Mouse (Mus musculus) lung, adult 2 months (tissue): ENCODE measurements around the gene Zfp36l3. TPM values are rescaled to one million over a fixed set of nuclear protein-coding genes. Genes with fewer than 3 reads are reported as not detected.
"Not testable (repeated sequence)": the region's sequence is repeated elsewhere in the genome, so short reads cannot be mapped to it uniquely, and the experiment has no call there.

Source experiments
- DNase-seq: peaks from one replicate; pipeline ENCODE4 v3.0.0; 2022
- H3K4me1 ChIP-seq: fragments of 200-500 bp; 2 replicates; pipeline ENCODE4 v1.6.1; 2011; ENCODE audit warnings: low read length; ENCODE audit not compliant: control insufficient read depth, insufficient read depth
- H3K4me3 ChIP-seq: fragments of 200-500 bp; replicated peaks from 2 replicates; pipeline ENCODE3; 2011; ENCODE audit warnings: low read depth, mild to moderate bottlenecking, control low read depth, low read length; ENCODE audit errors: extremely low read depth
- CTCF ChIP-seq: fragments of 200-500 bp; IDR thresholded peaks from 2 replicates; pipeline ENCODE4 v1.5.1; 2011; ENCODE audit warnings: mild to moderate bottlenecking, low read length, control low read depth; ENCODE audit not compliant: insufficient read depth
- POLR2A ChIP-seq: fragments of 200-500 bp; IDR thresholded peaks from 2 replicates; pipeline ENCODE4 v1.6.1; 2011; ENCODE audit warnings: low read depth, mild to moderate bottlenecking, control low read depth, low read length, borderline replicate concordance; ENCODE audit errors: extremely low read depth
- WGBS: fragments of 180-500 bp; shearing (Covaris S2); methylation state at CpG from one replicate; pipeline ENCODE4 v1.1.7; 2018; 5-methylcytosine and 5-hydroxymethylcytosine counted together
- polyA plus RNA-seq: library from polyadenylated mRNA; depleted of rRNA; stranded (reverse); fragments of >200 nt; gene quantifications from 2 replicates; pipeline ENCODE4 v1.2.3, GENCODE M21; 2012; rRNA removed

The Zfp36l3 gene
- polyA plus RNA-seq: 0.19 and 0.23 TPM in 2 replicates

DNA sequence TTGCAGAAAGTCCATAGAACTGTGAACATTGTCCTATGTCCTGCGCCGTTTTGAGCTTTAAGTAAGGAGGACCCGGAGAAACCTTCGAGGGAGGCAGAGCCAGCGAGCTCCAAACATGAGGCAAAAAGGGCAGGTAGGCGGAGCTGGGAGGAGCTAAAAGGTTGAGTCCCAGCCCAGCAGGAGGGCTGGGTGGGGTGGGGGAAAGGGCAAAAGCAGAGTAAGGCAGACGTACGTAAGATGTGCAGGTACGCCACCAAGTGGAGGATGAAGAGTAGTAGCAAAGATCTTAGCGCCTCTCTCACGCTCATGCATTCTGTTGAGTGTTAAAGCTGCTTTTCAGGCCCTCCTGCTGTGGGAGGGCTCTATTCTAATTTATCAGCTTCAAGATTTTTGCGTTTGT lies at the start of gene Zfp36l3:
Gene Zfp36l3, minus strand, starts transcription at position 119 of the 400 bp plus-strand sequence.
- no peak for DNase-seq
- 83% methylated on average over 12 of the region's 12 CpGs for WGBS
- TF ChIP-seq CTCF (no peak), POLR2A (no peak)
- no peak within 1 kb of the TSS for H3K4me3 ChIP-seq
- no peaks in the 10 kb centered on the region for H3K4me1 ChIP-seq

DNA sequence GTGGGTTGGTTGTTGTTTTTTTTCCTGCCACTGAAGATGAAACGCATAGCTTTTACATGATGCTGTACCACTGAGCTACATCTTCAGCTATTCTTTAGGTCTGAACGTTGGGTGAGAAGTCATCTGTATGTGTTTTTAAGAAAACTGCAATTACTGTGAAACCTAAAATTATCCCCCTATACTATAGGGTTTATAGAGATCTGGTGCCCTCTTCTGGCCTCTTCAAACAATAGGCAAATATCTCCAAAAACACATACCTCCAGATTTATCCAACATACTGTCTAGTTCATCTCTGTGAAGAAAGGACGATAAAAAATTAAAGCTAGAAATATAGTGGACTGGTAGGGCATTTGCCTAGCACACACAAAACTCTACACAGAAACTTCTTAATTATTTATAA lies 22.9 kb upstream of the Zfp36l3 start:
- no peak for DNase-seq
- Histone ChIP-seq H3K4me3 (no peak overlapping the region), H3K4me1 (no peaks in the 10 kb centered on the region)
- TF ChIP-seq POLR2A: no peak
- TF ChIP-seq CTCF: no peak
- WGBS: 43% methylated on average over 3 of the region's 3 CpGs

DNA sequence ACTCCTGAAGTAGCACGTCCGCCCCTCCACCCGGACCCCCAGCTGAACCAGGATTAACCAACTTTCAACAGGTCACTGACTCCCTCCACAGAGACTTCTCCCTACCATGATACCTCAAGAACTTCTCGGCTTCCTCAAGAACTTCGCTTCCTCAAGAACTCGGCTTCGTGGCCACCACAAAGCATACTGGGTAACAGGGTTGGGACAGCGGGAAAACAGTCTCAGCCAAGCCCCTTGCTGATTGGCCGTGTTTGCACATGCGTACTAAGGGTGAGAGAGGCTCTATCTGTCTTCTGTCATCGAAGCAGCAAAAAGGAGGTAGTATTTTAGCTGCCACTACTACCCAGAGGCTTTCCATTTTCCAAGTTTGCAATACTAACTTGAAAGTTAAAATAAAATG lies 21.3 kb upstream of the Zfp36l3 start, which contains the start of gene Xlr:
Gene Xlr, minus strand, starts transcription at position 188 of the 400 bp plus-strand sequence.
- H3K4me1 ChIP-seq, DNase-seq, H3K4me3 ChIP-seq: not testable (repeated sequence)
- 80% methylated on average over 11 of the region's 11 CpGs for WGBS

DNA sequence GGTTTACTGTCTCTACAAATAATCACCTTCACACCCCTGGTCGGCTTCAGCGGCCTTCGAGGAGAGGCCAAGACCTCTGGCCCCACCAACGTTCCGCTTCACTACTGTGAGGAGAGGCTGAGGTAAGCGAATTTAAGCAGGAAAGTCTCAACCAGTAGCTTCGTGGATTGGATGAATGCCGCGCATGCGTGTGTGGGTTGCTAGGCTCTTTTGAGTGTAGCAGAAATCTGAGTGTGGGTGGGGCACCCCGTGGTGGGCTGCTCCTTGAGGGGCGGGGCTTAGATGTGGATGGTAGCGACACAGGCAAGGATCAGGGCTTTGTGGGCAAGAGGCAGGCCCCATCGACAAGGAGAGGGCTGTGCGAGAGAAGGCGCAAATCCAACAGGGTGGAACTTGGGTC lies 18.5 kb downstream of the Zfp36l3 start, which contains the start of gene 1700013H16Rik:
Gene 1700013H16Rik, minus strand, starts transcription at position 96 of the 400 bp plus-strand sequence.
- DNase-seq: no peak
- H3K4me3 ChIP-seq: no peak within 1 kb of the TSS
- no peaks in the 10 kb centered on the region for H3K4me1 ChIP-seq
- WGBS: 88% methylated on average over 16 of the region's 16 CpGs
- TF ChIP-seq CTCF (no peak), POLR2A (no peak)

DNA sequence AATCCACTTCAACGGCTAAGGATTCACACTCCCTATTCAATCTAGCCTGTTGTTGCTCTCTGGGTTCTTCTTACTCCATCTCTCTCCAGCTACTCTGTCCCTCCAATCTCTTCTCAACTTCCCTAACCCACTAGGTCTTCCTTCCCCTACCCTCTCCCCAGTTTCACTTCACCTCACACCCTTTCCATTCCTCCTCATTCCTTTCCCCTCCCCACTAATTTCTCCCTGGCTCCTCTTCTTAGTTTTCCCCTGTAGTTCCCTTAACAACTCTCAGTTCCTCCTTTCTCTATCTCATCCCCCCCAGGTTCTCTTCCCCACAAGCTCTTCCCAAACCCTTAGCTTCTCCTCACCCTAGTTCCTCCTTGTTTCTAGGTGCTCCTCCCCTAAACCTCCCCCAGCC lies 23.3 kb downstream of the Zfp36l3 start:
- no peak for DNase-seq
- no peak for TF ChIP-seq POLR2A
- no peak for TF ChIP-seq CTCF
- Histone ChIP-seq H3K4me3 (no peak overlapping the region), H3K4me1 (no peaks in the 10 kb centered on the region)
- WGBS: 88% methylated on average over 1 of the region's 1 CpGs

DNA sequence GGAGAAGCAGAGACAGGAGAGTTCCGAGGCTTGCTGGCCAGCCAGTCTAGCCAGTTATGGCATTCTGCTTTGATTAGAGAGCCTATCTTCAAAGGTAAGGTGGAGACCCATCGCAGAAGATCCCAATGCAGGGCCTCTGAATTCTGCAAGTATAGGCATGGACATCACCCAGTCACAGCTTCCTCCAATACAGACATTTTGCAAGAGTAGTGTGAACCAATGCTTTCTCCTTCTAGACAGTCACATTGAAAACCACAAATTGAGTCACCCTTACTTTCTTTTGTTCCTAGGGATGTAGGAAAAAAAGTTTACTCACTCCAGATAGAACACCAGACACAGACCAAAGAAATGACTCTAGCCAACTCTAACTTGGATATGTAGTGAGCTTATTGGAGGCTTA lies 47.2 kb downstream of the Zfp36l3 start:
- TF ChIP-seq CTCF (no peak), POLR2A (no peak)
- no peak for DNase-seq
- 78% methylated on average over 2 of the region's 2 CpGs for WGBS
- no peaks in the 10 kb centered on the region for H3K4me1 ChIP-seq
- H3K4me3 ChIP-seq: no peak overlapping the region

DNA sequence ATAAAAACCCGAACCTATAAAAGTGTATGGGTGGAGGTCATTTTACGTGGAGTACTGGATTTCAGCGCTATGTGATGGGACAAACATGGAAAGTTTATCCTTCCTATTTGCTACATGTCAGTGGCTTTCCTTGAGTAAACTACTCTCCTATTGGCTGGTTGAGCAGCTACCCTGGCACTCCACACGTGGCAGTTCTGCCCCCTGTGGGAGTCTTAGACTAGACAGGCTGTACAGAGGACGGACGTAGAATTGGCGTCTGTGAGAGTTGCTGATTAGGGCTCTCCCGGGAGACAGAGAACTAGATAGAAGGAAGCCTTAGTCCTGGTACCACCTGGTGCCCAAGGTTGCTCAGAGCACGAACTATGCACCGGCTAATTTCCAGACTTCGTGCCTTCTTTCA lies 51.6 kb downstream of the Zfp36l3 start, which contains the start of gene 4930502E18Rik:
Gene 4930502E18Rik, plus strand, starts transcription at position 231 of the 400 bp plus-strand sequence.
- no peak for TF ChIP-seq POLR2A
- no peak for TF ChIP-seq CTCF
- 72% methylated on average over 11 of the region's 11 CpGs for WGBS
- Histone ChIP-seq H3K4me1 (no peaks in the 10 kb centered on the region), H3K4me3 (no peak within 1 kb of the TSS)
- DNase-seq: no peak

Other genes with a start within 250 kb of the Zfp36l3 start
- gene Rtl8c, start 168.4 kb downstream of the Zfp36l3 start, polyA plus RNA-seq: 31.2 and 31.9 TPM in 2 replicates
- not detected in 2 replicates for gene Gm14597, start 167.4 kb downstream of the Zfp36l3 start, polyA plus RNA-seq
- gene Rtl8a, start 132.7 kb downstream of the Zfp36l3 start, polyA plus RNA-seq: 410 and 432 TPM in 2 replicates
- 314 and 349 TPM in 2 replicates for gene Rtl8b, start 106.0 kb downstream of the Zfp36l3 start, polyA plus RNA-seq
- not detected in 2 replicates for gene 4930502E18Rik, start 51.6 kb downstream of the Zfp36l3 start, polyA plus RNA-seq
- gene 1700013H16Rik, start 18.6 kb downstream of the Zfp36l3 start, polyA plus RNA-seq: not detected in 2 replicates
- 0.32 and 0.71 TPM in 2 replicates for gene Xlr, start 21.3 kb upstream of the Zfp36l3 start, polyA plus RNA-seq